Mouse (Mus musculus): Measurements from ENCODE around the gene 1700023F06Rik. TPM values are rescaled to one million over a fixed set of nuclear protein-coding genes. Genes with fewer than 3 reads are reported as not detected.

The 1700023F06Rik gene
- total RNA-seq, 2 experiments from 2014 or later, result not detected

- ATAC-seq (replicated peaks; ENCODE audit: low FRiP score, poor library complexity, severe bottlenecking), result no peak
Measured at GRCm38 (mm10) chr11:103170494-103171285, 37.7 kb downstream of the 1700023F06Rik start, which contains the start of gene Fmnl1. Gene Fmnl1 (plus strand): TSS chr11:103171107.

- no peak for ATAC-seq (replicated peaks; ENCODE audit: low FRiP score, poor library complexity, severe bottlenecking)
Measured at GRCm38 (mm10) chr11:103170111-103170493, 38.3 kb downstream of the 1700023F06Rik start.

GRCm38 (mm10) chr11:103169664-103170063, 38.7 kb downstream of the 1700023F06Rik start:
- ATAC-seq (replicated peaks; ENCODE audit: low FRiP score, poor library complexity, severe bottlenecking), result no peak

DNA sequence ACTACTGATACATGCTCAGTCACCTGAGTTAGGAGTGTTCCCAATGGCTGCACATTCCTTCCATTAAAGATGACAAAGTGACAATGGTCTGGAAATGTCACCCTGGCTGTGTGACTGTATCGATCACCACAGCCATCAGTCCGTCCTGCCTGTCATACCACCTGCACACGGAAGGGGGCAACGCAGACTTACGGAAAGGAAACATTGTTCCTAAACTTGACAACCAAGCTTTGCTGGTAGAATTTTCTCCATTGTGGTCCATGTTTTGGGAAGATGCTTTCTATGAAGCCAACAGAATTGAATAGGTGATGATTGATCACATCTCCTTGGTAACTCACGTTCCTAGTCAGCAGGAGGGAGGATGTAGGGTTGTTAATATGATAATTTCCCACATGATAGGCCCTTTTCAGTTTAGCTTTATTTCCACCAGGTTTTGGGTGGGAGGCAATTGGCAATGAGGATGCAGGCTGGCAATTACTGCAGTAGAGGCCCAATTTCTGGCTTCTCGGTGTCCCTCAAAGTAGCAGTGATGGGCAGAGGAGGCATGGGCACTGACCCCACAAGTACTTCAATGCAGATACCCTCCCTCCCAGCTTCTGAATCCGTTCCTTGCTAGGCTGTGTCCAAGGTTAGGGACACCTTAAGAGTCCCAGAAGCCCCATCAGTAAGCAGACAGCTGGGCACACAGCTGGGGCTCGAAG, 39.5 kb downstream of the 1700023F06Rik start:
- ATAC-seq (replicated peaks; ENCODE audit: low FRiP score, poor library complexity, severe bottlenecking), result peak; percentile 60; the same call in 1 of the 2 replicates

GRCm38 (mm10) chr11:103164391-103164790, 44.0 kb downstream of the 1700023F06Rik start:
- ATAC-seq (replicated peaks; ENCODE audit: low FRiP score, poor library complexity, severe bottlenecking), result no peak

DNA sequence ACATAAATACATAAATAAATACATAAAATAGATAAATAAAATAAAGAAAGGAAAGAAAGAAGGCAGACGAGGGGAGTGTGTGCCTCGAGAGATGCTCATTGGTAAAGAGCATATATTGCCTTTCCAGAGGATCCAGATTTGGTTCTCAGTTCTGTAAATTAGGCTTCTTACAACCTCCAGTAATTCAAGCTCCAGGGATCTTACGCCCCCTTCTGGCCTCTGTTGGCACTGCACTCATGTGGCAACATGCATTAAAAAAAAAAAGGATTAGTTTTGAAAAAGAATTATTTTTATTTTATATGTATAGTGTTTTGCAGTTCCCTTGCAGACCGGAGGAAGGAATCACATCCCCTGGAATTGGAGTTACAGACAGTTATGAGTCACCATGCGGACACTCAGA, 46.2 kb downstream of the 1700023F06Rik start:
- ATAC-seq (replicated peaks; ENCODE audit: low FRiP score, poor library complexity, severe bottlenecking), result no peak

GRCm38 (mm10) chr11:103161449-103161848, 46.9 kb downstream of the 1700023F06Rik start:
- ATAC-seq (replicated peaks; ENCODE audit: low FRiP score, poor library complexity, severe bottlenecking), result no peak

DNA sequence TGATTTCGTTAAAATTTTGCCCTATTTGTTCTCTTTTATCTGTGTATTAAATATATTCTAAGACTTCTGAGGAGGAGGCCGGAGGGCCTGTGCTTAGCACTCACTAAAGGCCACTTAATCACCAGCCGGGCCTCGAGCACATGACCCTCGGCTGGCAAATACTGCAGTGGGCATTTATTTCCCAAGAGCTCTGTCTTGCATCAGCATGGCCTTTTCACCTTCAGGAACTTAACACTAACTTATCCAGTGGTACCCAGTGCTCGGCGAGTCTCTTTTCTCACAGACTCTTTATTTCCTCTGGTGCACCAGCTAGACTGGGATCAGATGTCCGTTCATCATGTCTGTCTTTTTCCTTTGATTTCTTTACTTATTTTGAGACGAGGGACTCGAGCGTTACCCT, 47.6 kb downstream of the 1700023F06Rik start:
- no peak for ATAC-seq (replicated peaks; ENCODE audit: low FRiP score, poor library complexity, severe bottlenecking)

GRCm38 (mm10) chr11:103158621-103159478, 49.5 kb downstream of the 1700023F06Rik start:
- peak; percentile 94 for ATAC-seq (replicated peaks; ENCODE audit: low FRiP score, poor library complexity, severe bottlenecking)

DNA sequence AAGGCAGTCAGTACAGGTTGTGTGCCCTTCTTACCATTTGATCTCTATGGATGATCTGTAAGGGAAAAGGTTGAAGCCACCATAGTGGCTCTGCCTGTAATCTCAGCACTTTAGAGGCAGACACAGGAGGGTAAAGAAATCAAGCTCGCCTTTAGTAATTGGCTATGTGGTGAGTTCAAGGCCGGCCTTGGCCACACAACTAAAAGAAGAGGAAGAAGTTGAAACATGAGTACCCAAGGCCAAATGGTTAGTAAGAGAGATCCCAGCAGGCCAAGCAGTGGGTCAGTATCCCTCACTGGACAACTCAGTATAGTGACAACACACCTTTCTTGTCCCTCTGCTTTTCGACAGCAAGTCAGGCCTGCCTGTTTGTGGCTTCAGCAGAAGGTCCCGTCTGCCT, 58.6 kb downstream of the 1700023F06Rik start:
- ATAC-seq (replicated peaks; ENCODE audit: low FRiP score, poor library complexity, severe bottlenecking), result 0 out of 2 replicates have a peak, but pooled peaks have one; percentile 16

Other genes starting within 250 kb of the 1700023F06Rik start
- 17.8 and 31.3 TPM in 2 replicates for gene Nmt1, start 180.4 kb downstream of the 1700023F06Rik start, total RNA-seq (2015; ENCODE audit: low replicate concordance)
- gene Nmt1, start 180.4 kb downstream of the 1700023F06Rik start, total RNA-seq (2017; ENCODE audit: low replicate concordance), result 16.9 and 17.3 TPM in 2 replicates
- 16.3 and 25.5 TPM in 2 replicates for gene Dcakd, start 180.2 kb downstream of the 1700023F06Rik start, total RNA-seq (2015; ENCODE audit: low replicate concordance)
- gene Dcakd, start 180.2 kb downstream of the 1700023F06Rik start, total RNA-seq (2017; ENCODE audit: low replicate concordance), result 6.8 and 26.4 TPM in 2 replicates
- not detected in 2 replicates for gene Plcd3, start 106.9 kb downstream of the 1700023F06Rik start, total RNA-seq (2015; ENCODE audit: low replicate concordance)
- 0.70 and 1.0 TPM in 2 replicates for gene Plcd3, start 106.9 kb downstream of the 1700023F06Rik start, total RNA-seq (2017; ENCODE audit: low replicate concordance)
- 6.7 and 15.3 TPM in 2 replicates for gene Acbd4, start 106.9 kb downstream of the 1700023F06Rik start, total RNA-seq (2015; ENCODE audit: low replicate concordance)
- gene Acbd4, start 106.9 kb downstream of the 1700023F06Rik start, total RNA-seq (2017; ENCODE audit: low replicate concordance), result 25.0 TPM in 2 replicates
- gene Hexim1, start 92.3 kb downstream of the 1700023F06Rik start, total RNA-seq (2015; ENCODE audit: low replicate concordance), result 14.8 and 15.9 TPM in 2 replicates
- gene Hexim1, start 92.3 kb downstream of the 1700023F06Rik start, total RNA-seq (2017; ENCODE audit: low replicate concordance), result 27.9 and 36.7 TPM in 2 replicates
- gene Hexim2, start 76.1 kb downstream of the 1700023F06Rik start, total RNA-seq (2015; ENCODE audit: low replicate concordance), result 0.96 and 3.1 TPM in 2 replicates
- gene Hexim2, start 76.1 kb downstream of the 1700023F06Rik start, total RNA-seq (2017; ENCODE audit: low replicate concordance), result 2.4 and 9.5 TPM in 2 replicates
- gene Fmnl1, start 37.5 kb downstream of the 1700023F06Rik start, total RNA-seq (2015; ENCODE audit: low replicate concordance), result 70.7 and 93.0 TPM in 2 replicates
- 8.6 and 16.9 TPM in 2 replicates for gene Fmnl1, start 37.5 kb downstream of the 1700023F06Rik start, total RNA-seq (2017; ENCODE audit: low replicate concordance)
- not detected in 2 replicates for gene Spata32, start 9.9 kb upstream of the 1700023F06Rik start, total RNA-seq (2015; ENCODE audit: low replicate concordance)
- not detected in 2 replicates for gene Spata32, start 9.9 kb upstream of the 1700023F06Rik start, total RNA-seq (2017; ENCODE audit: low replicate concordance)
- 1.5 and 2.7 TPM in 2 replicates for gene Map3k14, start 58.9 kb upstream of the 1700023F06Rik start, total RNA-seq (2015; ENCODE audit: low replicate concordance)
- gene Map3k14, start 58.9 kb upstream of the 1700023F06Rik start, total RNA-seq (2017; ENCODE audit: low replicate concordance), result 2.8 and 4.3 TPM in 2 replicates
- gene Arhgap27, start 155.1 kb upstream of the 1700023F06Rik start, total RNA-seq (2015; ENCODE audit: low replicate concordance), result 5.6 and 7.9 TPM in 2 replicates
- 4.9 and 5.7 TPM in 2 replicates for gene Arhgap27, start 155.1 kb upstream of the 1700023F06Rik start, total RNA-seq (2017; ENCODE audit: low replicate concordance)
- 27.9 and 36.4 TPM in 2 replicates for gene Plekhm1, start 204.1 kb upstream of the 1700023F06Rik start, total RNA-seq (2015; ENCODE audit: low replicate concordance)
- 25.6 and 25.7 TPM in 2 replicates for gene Plekhm1, start 204.1 kb upstream of the 1700023F06Rik start, total RNA-seq (2017; ENCODE audit: low replicate concordance)